15 mouse cellular contexts compared by ENCODE assay signal in genomic region chr2:24182423-24183147, GRCm38 (mm10). TPM values are rescaled to one million over a fixed set of nuclear protein-coding genes. Genes with fewer than 3 reads are reported as not detected.
A peak's percentile ranks its signal among the peaks of the same experiment; 100 is the strongest.
DNase-seq lines count a peak whose midpoint lies in the region; ATAC-seq and TF ChIP-seq lines count a peak whose summit lies in the region.
"Not testable (repeated sequence)": the region's sequence is repeated elsewhere in the genome, so short reads cannot be mapped to it uniquely, and the experiment has no call there.
"Had no signal": no experiment of that assay in that cellular context is flagged by ENCODE, and none has a peak within 500 bp of the region (broad histone marks: within the 10 kb centered on the region; RNA-seq: fewer than 3 reads in every experiment).

No protein-coding gene starts in this region.

- TF ChIP-seq POLR2A in kidney, adult 2 months (IDR thresholded peaks at IDR 0.05; ENCODE audit: low read depth, low read length) = not testable (repeated sequence)

- not testable (repeated sequence) for H3K9me3 ChIP-seq in forebrain, embryonic 15.5 days; hindbrain, embryonic 12.5 days (replicated peaks); lung, embryonic 16.5 days (ENCODE audit: control insufficient read depth, low read length); midbrain, postnatal 0 days (ENCODE audit: low read length)

- WGBS in forebrain, embryonic 15.5 days = 56% methylated on average over 13 of the region's 13 CpGs
- WGBS in hindbrain, embryonic 12.5 days = 68% methylated on average over 13 of the region's 13 CpGs
- 38% methylated on average over 13 of the region's 13 CpGs for WGBS in kidney, adult 2 months
- 55% methylated on average over 13 of the region's 13 CpGs for WGBS in lung, embryonic 16.5 days
- WGBS in midbrain, postnatal 0 days = 53% methylated on average over 13 of the region's 13 CpGs

- intact Hi-C loops in left cerebral cortex, postnatal 4 days (cut with DNase I) = loop anchor here (10.0 kb wide), 1 partner anchor 868 kb away; no protein-coding TSS in a partner anchor

- H3K27ac ChIP-seq in forebrain, embryonic 15.5 days (replicated peaks); hindbrain, embryonic 12.5 days; kidney, adult 2 months (ENCODE audit: insufficient read depth, low read depth, low read length); lung, embryonic 16.5 days (ENCODE audit: low read length); midbrain, postnatal 0 days (ENCODE audit: low read depth, low read length): not testable (repeated sequence)

- not testable (repeated sequence) for TF ChIP-seq CTCF in kidney, adult 2 months (conservative IDR thresholded peaks at IDR 0.05; ENCODE audit: insufficient read depth, insufficient read length, low read depth, low read length); midbrain, postnatal 0 days (IDR thresholded peaks at IDR 0.05)

- not testable (repeated sequence) for H3K36me3 ChIP-seq in forebrain, embryonic 15.5 days; hindbrain, embryonic 12.5 days; kidney, adult 2 months (ENCODE audit: control insufficient read depth, insufficient read depth, low read length); lung, embryonic 16.5 days (ENCODE audit: control insufficient read depth, insufficient read depth, low read length); midbrain, postnatal 0 days (ENCODE audit: insufficient read depth, low read length)

- peak overlapping the region; percentile 35 for H3K4me2 ChIP-seq in forebrain, embryonic 15.5 days (replicated peaks)
- peak overlapping the region; percentile 23; the same call in 1 of the 2 replicates for H3K4me2 ChIP-seq in hindbrain, embryonic 12.5 days (replicated peaks)
- peak overlapping the region; percentile 8; the same call in 1 of the 2 replicates for H3K4me2 ChIP-seq in lung, embryonic 16.5 days (ENCODE audit: low read depth, low read length)
- peak overlapping the region; percentile 29 for H3K4me2 ChIP-seq in midbrain, postnatal 0 days (ENCODE audit: low read depth, low read length, poor library complexity, severe bottlenecking)

- peak; percentile 53; the same call in 1 of the 2 replicates for ATAC-seq in common myeloid progenitor, adult 5-6 weeks (replicated peaks; ENCODE audit: low read depth, poor library complexity, severe bottlenecking)
- not testable (repeated sequence) for ATAC-seq in forebrain, embryonic 15.5 days (replicated peaks); hindbrain, embryonic 12.5 days (ENCODE audit: low FRiP score); lung, embryonic 16.5 days (ENCODE audit: low read depth); midbrain, postnatal 0 days (ENCODE audit: low FRiP score)

- H3K4me3 ChIP-seq in forebrain, embryonic 15.5 days; hindbrain, embryonic 12.5 days; kidney, adult 2 months (ENCODE audit: insufficient read depth, low read depth, low read length); lung, embryonic 16.5 days (ENCODE audit: low read length); midbrain, postnatal 0 days (ENCODE audit: low read depth, low read length): not testable (repeated sequence)

- not testable (repeated sequence) for H3K9ac ChIP-seq in forebrain, embryonic 15.5 days (replicated peaks); lung, embryonic 16.5 days (ENCODE audit: low read length); midbrain, postnatal 0 days (replicated peaks; ENCODE audit: low read length, poor library complexity, severe bottlenecking)
- H3K9ac ChIP-seq in hindbrain, embryonic 12.5 days = 0 out of 2 replicates have a peak overlapping the region, but pooled peaks have one; percentile 23

- not testable (repeated sequence) for H3K4me1 ChIP-seq in forebrain, embryonic 15.5 days; hindbrain, embryonic 12.5 days; kidney, adult 2 months (ENCODE audit: control insufficient read depth, insufficient read depth, low read length); lung, embryonic 16.5 days (replicated peaks; ENCODE audit: control insufficient read depth, insufficient read depth, low read length); midbrain, postnatal 0 days (ENCODE audit: insufficient read depth, low read length)

- H3K27me3 ChIP-seq in forebrain, embryonic 15.5 days; hindbrain, embryonic 12.5 days; kidney, adult 2 months (replicated peaks; ENCODE audit: control insufficient read depth, insufficient read depth, low read length); lung, embryonic 16.5 days (ENCODE audit: control insufficient read depth, insufficient read depth, low read depth, low read length); midbrain, postnatal 0 days (ENCODE audit: insufficient read depth, low read length): not testable (repeated sequence)

- DNase-seq in kidney, adult 2 months = peak; percentile 58
- peak; percentile 2 for DNase-seq in left cerebral cortex, postnatal 4 days
- DNase-seq in midbrain, postnatal 0 days (ENCODE audit: low spot score) = not testable (repeated sequence)

RNA-seq across cellular contexts. Expression of gene Il1f9, which starts 3.7 kb away (rescaled TPM):
- 0.24 and 0.50 TPM in 2 replicates for total RNA-seq in common myeloid progenitor, adult 5-6 weeks (2017)
- polyA plus RNA-seq in forebrain, embryonic 15.5 days (2015; fragmentation: Nextera tagmentation; extraction: Ambion mirVana) = not detected in 2 replicates
- not detected in 2 replicates for polyA plus RNA-seq in hindbrain, embryonic 12.5 days (2016; fragmentation: Nextera tagmentation; extraction: Ambion mirVana)
- polyA plus RNA-seq in kidney, adult 2 months (2012; rRNA removed) = 0.06 TPM in 1 of 2 replicates, not detected in the other
- total RNA-seq in left cerebral cortex, postnatal 4 days (2021) = not detected
- 0.21 TPM in 1 of 2 replicates, not detected in the other for polyA plus RNA-seq in lung, embryonic 16.5 days (2015; fragmentation: Nextera tagmentation; extraction: Ambion mirVana)
- total RNA-seq in midbrain, postnatal 0 days (2014; rRNA removed) = not detected in 2 replicates
- polyA plus RNA-seq in midbrain, postnatal 0 days (2015; fragmentation: Nextera tagmentation; extraction: Ambion mirVana) = not detected in 2 replicates
- total RNA-seq: gastrocnemius, postnatal 4 days; heart, postnatal 25 days; left cerebral cortex, adult 18-20 months had no signal
- polyA plus RNA-seq: CD4-positive, CD25-positive, alpha-beta regulatory T cell, adult 4 months; embryonic facial prominence, embryonic 11.5 days; frontal cortex, adult 2 months; liver, embryonic 12.5 days; testis, adult 2 months had no signal

RNA-seq across cellular contexts. Expression of gene Il1f8, which starts 29.6 kb away (rescaled TPM):
- total RNA-seq in common myeloid progenitor, adult 5-6 weeks (2017) = not detected in 2 replicates
- polyA plus RNA-seq in forebrain, embryonic 15.5 days (2015; fragmentation: Nextera tagmentation; extraction: Ambion mirVana) = not detected in 2 replicates
- not detected in 2 replicates for polyA plus RNA-seq in hindbrain, embryonic 12.5 days (2016; fragmentation: Nextera tagmentation; extraction: Ambion mirVana)
- polyA plus RNA-seq in kidney, adult 2 months (2012; rRNA removed) = not detected in 2 replicates
- not detected for total RNA-seq in left cerebral cortex, postnatal 4 days (2021)
- polyA plus RNA-seq in lung, embryonic 16.5 days (2015; fragmentation: Nextera tagmentation; extraction: Ambion mirVana) = not detected in 2 replicates
- not detected in 2 replicates for total RNA-seq in midbrain, postnatal 0 days (2014; rRNA removed)
- polyA plus RNA-seq in midbrain, postnatal 0 days (2015; fragmentation: Nextera tagmentation; extraction: Ambion mirVana) = not detected in 2 replicates
- total RNA-seq: gastrocnemius, postnatal 4 days; heart, postnatal 25 days; left cerebral cortex, adult 18-20 months had no signal
- polyA plus RNA-seq: CD4-positive, CD25-positive, alpha-beta regulatory T cell, adult 4 months; embryonic facial prominence, embryonic 11.5 days; frontal cortex, adult 2 months; liver, embryonic 12.5 days; testis, adult 2 months had no signal

RNA-seq across cellular contexts. Expression of gene Il1f6, which starts 32.6 kb away (rescaled TPM):
- total RNA-seq in common myeloid progenitor, adult 5-6 weeks (2017) = not detected in 2 replicates
- polyA plus RNA-seq in forebrain, embryonic 15.5 days (2015; fragmentation: Nextera tagmentation; extraction: Ambion mirVana) = not detected in 2 replicates
- not detected in 2 replicates for polyA plus RNA-seq in hindbrain, embryonic 12.5 days (2016; fragmentation: Nextera tagmentation; extraction: Ambion mirVana)
- not detected in 2 replicates for polyA plus RNA-seq in kidney, adult 2 months (2012; rRNA removed)
- total RNA-seq in left cerebral cortex, postnatal 4 days (2021) = not detected
- not detected in 2 replicates for polyA plus RNA-seq in lung, embryonic 16.5 days (2015; fragmentation: Nextera tagmentation; extraction: Ambion mirVana)
- total RNA-seq in midbrain, postnatal 0 days (2014; rRNA removed) = not detected in 2 replicates
- polyA plus RNA-seq in midbrain, postnatal 0 days (2015; fragmentation: Nextera tagmentation; extraction: Ambion mirVana) = not detected in 2 replicates
- total RNA-seq: gastrocnemius, postnatal 4 days; heart, postnatal 25 days; left cerebral cortex, adult 18-20 months had no signal
- polyA plus RNA-seq: CD4-positive, CD25-positive, alpha-beta regulatory T cell, adult 4 months; embryonic facial prominence, embryonic 11.5 days; frontal cortex, adult 2 months; liver, embryonic 12.5 days; testis, adult 2 months had no signal
